Mouse (Mus musculus) right cerebral cortex, postnatal 14 days (tissue): ENCODE data around the gene Esd.

Experiments
- DNase-seq: peaks from one replicate; pipeline ENCODE4 v3.0.0; 2022

Esd gene

GRCm38 (mm10) chr14:74732079-74732783 lies at the start of gene Esd:
Gene Esd, plus strand, starts transcription at chr14:74732297.
- DNase-seq = peak; percentile 81

- DNase-seq = no peak
Measured at GRCm38 (mm10) chr14:74684298-74684978, 47.7 kb upstream of the Esd start.

- DNase-seq = no peak
Measured at GRCm38 (mm10) chr14:74691963-74692362, 40.1 kb upstream of the Esd start.

GRCm38 (mm10) chr14:74696766-74697165 lies 35.3 kb upstream of the Esd start:
- DNase-seq = no peak

GRCm38 (mm10) chr14:74697432-74697831 lies 34.7 kb upstream of the Esd start:
- DNase-seq = no peak

- no peak for DNase-seq
Measured at GRCm38 (mm10) chr14:74699241-74699640, 32.9 kb upstream of the Esd start.

- no peak for DNase-seq
Measured at GRCm38 (mm10) chr14:74703930-74704329, 28.2 kb upstream of the Esd start.

- peak; percentile 47 for DNase-seq
Measured at GRCm38 (mm10) chr14:74709054-74709453, 23.0 kb upstream of the Esd start.

- no peak for DNase-seq
Measured at GRCm38 (mm10) chr14:74723541-74723940, 8.6 kb upstream of the Esd start.

- no peak for DNase-seq
Measured at GRCm38 (mm10) chr14:74731221-74732078, 647 bp upstream of the Esd start.

GRCm38 (mm10) chr14:74733397-74733796 lies 1.3 kb downstream of the Esd start:
- no peak for DNase-seq

GRCm38 (mm10) chr14:74735471-74735870 lies 3.4 kb downstream of the Esd start:
- no peak for DNase-seq

GRCm38 (mm10) chr14:74736850-74737249 lies 4.8 kb downstream of the Esd start:
- DNase-seq = no peak

- DNase-seq = peak; percentile 79
Measured at GRCm38 (mm10) chr14:74764191-74764918, 32.3 kb downstream of the Esd start.

GRCm38 (mm10) chr14:74767892-74768291 lies 35.8 kb downstream of the Esd start:
- no peak for DNase-seq

- DNase-seq = no peak
Measured at GRCm38 (mm10) chr14:74774046-74774619, 42.0 kb downstream of the Esd start.

GRCm38 (mm10) chr14:74784243-74784934 lies 52.3 kb downstream of the Esd start:
- no peak for DNase-seq

GRCm38 (mm10) chr14:74787717-74788116 lies 55.6 kb downstream of the Esd start:
- DNase-seq = no peak

GRCm38 (mm10) chr14:74788766-74789165 lies 56.7 kb downstream of the Esd start:
- DNase-seq = no peak

- no peak for DNase-seq
Measured at GRCm38 (mm10) chr14:74790535-74790934, 58.4 kb downstream of the Esd start.

GRCm38 (mm10) chr14:74792793-74793192 lies 60.7 kb downstream of the Esd start:
- DNase-seq = no peak

- DNase-seq = no peak
Measured at GRCm38 (mm10) chr14:74794931-74795330, 62.8 kb downstream of the Esd start.
